Mouse (Mus musculus): ENCODE data around the gene Mbd6. TPM values are rescaled to one million over a fixed set of nuclear protein-coding genes. Genes with fewer than 3 reads are reported as not detected.

Mbd6 gene
- polyA plus RNA-seq, 1 experiment from 2014 or later, result 22.3 TPM

- ATAC-seq (ENCODE audit: low FRiP score, low TSS enrichment), result no peak
- peaks cover 32% of the 10 kb centered on the region for H3K4me1 ChIP-seq (ENCODE audit: control insufficient read depth, insufficient read depth, low read length)
- no peak overlapping the region for H3K27ac ChIP-seq (ENCODE audit: low read depth, low read length)
- H3K4me3 ChIP-seq (ENCODE audit: low read length), result no peak overlapping the region
- no peaks in the 10 kb centered on the region for H3K9me3 ChIP-seq (ENCODE audit: control insufficient read depth, low read length)
- H3K9ac ChIP-seq (ENCODE audit: low read depth, low read length), result peak overlapping the region; percentile 83; the same call in 1 of the 2 replicates
- 60% methylated on average over 7 of the region's 7 CpGs for WGBS
- no peaks in the 10 kb centered on the region for H3K27me3 ChIP-seq (ENCODE audit: control insufficient read depth, insufficient read depth, low read length)
- H3K4me2 ChIP-seq (replicated peaks; ENCODE audit: low read depth, low read length), result peak overlapping the region; percentile 90; the same call in 1 of the 2 replicates
- peaks cover 57% of the 10 kb centered on the region for H3K36me3 ChIP-seq (ENCODE audit: control insufficient read depth, insufficient read depth, low read length)
These were observed 2.1 kb downstream of the Mbd6 start for GRCm38 (mm10) chr10:127286730-127287129.

- Histone ChIP-seq H3K9ac (ENCODE audit: low read depth, low read length) (no peak overlapping the region), H3K4me2 (replicated peaks; ENCODE audit: low read depth, low read length) (no peak overlapping the region), H3K4me3 (ENCODE audit: low read length) (no peak overlapping the region), H3K27ac (ENCODE audit: low read depth, low read length) (no peak overlapping the region), H3K27me3 (ENCODE audit: control insufficient read depth, insufficient read depth, low read length) (no peaks in the 10 kb centered on the region), H3K4me1 (ENCODE audit: control insufficient read depth, insufficient read depth, low read length) (peaks cover 28% of the 10 kb centered on the region), H3K36me3 (ENCODE audit: control insufficient read depth, insufficient read depth, low read length) (peaks cover 63% of the 10 kb centered on the region), H3K9me3 (ENCODE audit: control insufficient read depth, low read length) (no peaks in the 10 kb centered on the region)
- ATAC-seq (ENCODE audit: low FRiP score, low TSS enrichment), result no peak
- WGBS, result 70% methylated on average over 7 of the region's 7 CpGs
These were observed 2.6 kb downstream of the Mbd6 start for GRCm38 (mm10) chr10:127286194-127286593.

- 77% methylated on average over 7 of the region's 13 CpGs for WGBS
- H3K4me2 ChIP-seq (replicated peaks; ENCODE audit: low read depth, low read length), result no peak overlapping the region
- no peaks in the 10 kb centered on the region for H3K27me3 ChIP-seq (ENCODE audit: control insufficient read depth, insufficient read depth, low read length)
- H3K36me3 ChIP-seq (ENCODE audit: control insufficient read depth, insufficient read depth, low read length), result peaks cover 68% of the 10 kb centered on the region
- no peak overlapping the region for H3K9ac ChIP-seq (ENCODE audit: low read depth, low read length)
- no peaks in the 10 kb centered on the region for H3K9me3 ChIP-seq (ENCODE audit: control insufficient read depth, low read length)
- H3K27ac ChIP-seq (ENCODE audit: low read depth, low read length), result no peak overlapping the region
- no peak overlapping the region for H3K4me3 ChIP-seq (ENCODE audit: low read length)
- peaks cover 28% of the 10 kb centered on the region for H3K4me1 ChIP-seq (ENCODE audit: control insufficient read depth, insufficient read depth, low read length)
- ATAC-seq (ENCODE audit: low FRiP score, low TSS enrichment), result no peak
These were observed 3.2 kb downstream of the Mbd6 start for GRCm38 (mm10) chr10:127285644-127286043.

- WGBS, result 73% methylated on average over 11 of the region's 11 CpGs
- H3K27ac ChIP-seq (ENCODE audit: low read depth, low read length), result no peak overlapping the region
- no peak overlapping the region for H3K4me3 ChIP-seq (ENCODE audit: low read length)
- H3K9ac ChIP-seq (ENCODE audit: low read depth, low read length), result no peak overlapping the region
- no peaks in the 10 kb centered on the region for H3K27me3 ChIP-seq (ENCODE audit: control insufficient read depth, insufficient read depth, low read length)
- H3K36me3 ChIP-seq (ENCODE audit: control insufficient read depth, insufficient read depth, low read length), result peaks cover 71% of the 10 kb centered on the region
- H3K4me1 ChIP-seq (ENCODE audit: control insufficient read depth, insufficient read depth, low read length), result peaks cover 27% of the 10 kb centered on the region
- no peak for ATAC-seq (ENCODE audit: low FRiP score, low TSS enrichment)
- H3K4me2 ChIP-seq (replicated peaks; ENCODE audit: low read depth, low read length), result no peak overlapping the region
- no peaks in the 10 kb centered on the region for H3K9me3 ChIP-seq (ENCODE audit: control insufficient read depth, low read length)
These were observed 3.9 kb downstream of the Mbd6 start for GRCm38 (mm10) chr10:127284724-127285500.

GRCm38 (mm10) chr10:127284105-127284622 is 4.7 kb downstream of the Mbd6 start:
- Histone ChIP-seq H3K36me3 (ENCODE audit: control insufficient read depth, insufficient read depth, low read length) (peaks cover 76% of the 10 kb centered on the region), H3K9ac (ENCODE audit: low read depth, low read length) (no peak overlapping the region)
- WGBS, result 92% methylated on average over 7 of the region's 7 CpGs

GRCm38 (mm10) chr10:127282620-127283215 is 6.1 kb downstream of the Mbd6 start:
- Histone ChIP-seq H3K4me3 (ENCODE audit: low read length) (no peak overlapping the region), H3K9me3 (ENCODE audit: control insufficient read depth, low read length) (no peaks in the 10 kb centered on the region), H3K27me3 (ENCODE audit: control insufficient read depth, insufficient read depth, low read length) (no peaks in the 10 kb centered on the region), H3K27ac (ENCODE audit: low read depth, low read length) (no peak overlapping the region), H3K9ac (ENCODE audit: low read depth, low read length) (no peak overlapping the region), H3K36me3 (ENCODE audit: control insufficient read depth, insufficient read depth, low read length) (peaks cover 87% of the 10 kb centered on the region), H3K4me1 (ENCODE audit: control insufficient read depth, insufficient read depth, low read length) (peaks cover 22% of the 10 kb centered on the region), H3K4me2 (replicated peaks; ENCODE audit: low read depth, low read length) (no peak overlapping the region)
- WGBS, result 87% methylated on average over 13 of the region's 13 CpGs
- ATAC-seq (ENCODE audit: low FRiP score, low TSS enrichment), result no peak

More at GRCm38 (mm10) chr10:127284105-127284622, 4.7 kb downstream of the Mbd6 start:
- peaks cover 23% of the 10 kb centered on the region for H3K4me1 ChIP-seq (ENCODE audit: control insufficient read depth, insufficient read depth, low read length)
- no peaks in the 10 kb centered on the region for H3K9me3 ChIP-seq (ENCODE audit: control insufficient read depth, low read length)
- H3K4me2 ChIP-seq (replicated peaks; ENCODE audit: low read depth, low read length), result no peak overlapping the region
- ATAC-seq (ENCODE audit: low FRiP score, low TSS enrichment), result no peak
- no peak overlapping the region for H3K4me3 ChIP-seq (ENCODE audit: low read length)
- no peaks in the 10 kb centered on the region for H3K27me3 ChIP-seq (ENCODE audit: control insufficient read depth, insufficient read depth, low read length)
- H3K27ac ChIP-seq (ENCODE audit: low read depth, low read length), result no peak overlapping the region

GRCm38 (mm10) chr10:127281316-127281715 is 7.5 kb downstream of the Mbd6 start:
- WGBS, result 87% methylated on average over 8 of the region's 8 CpGs
- Histone ChIP-seq H3K36me3 (ENCODE audit: control insufficient read depth, insufficient read depth, low read length) (peaks cover 89% of the 10 kb centered on the region), H3K27ac (ENCODE audit: low read depth, low read length) (no peak overlapping the region), H3K9me3 (ENCODE audit: control insufficient read depth, low read length) (no peaks in the 10 kb centered on the region), H3K9ac (ENCODE audit: low read depth, low read length) (no peak overlapping the region), H3K27me3 (ENCODE audit: control insufficient read depth, insufficient read depth, low read length) (no peaks in the 10 kb centered on the region), H3K4me3 (ENCODE audit: low read length) (no peak overlapping the region), H3K4me1 (ENCODE audit: control insufficient read depth, insufficient read depth, low read length) (peaks cover 8% of the 10 kb centered on the region; the same call in 1 of the 2 replicates), H3K4me2 (replicated peaks; ENCODE audit: low read depth, low read length) (no peak overlapping the region)
- no peak for ATAC-seq (ENCODE audit: low FRiP score, low TSS enrichment)

- no peaks in the 10 kb centered on the region for H3K4me1 ChIP-seq (ENCODE audit: control insufficient read depth, insufficient read depth, low read length)
- H3K9ac ChIP-seq (ENCODE audit: low read depth, low read length), result no peak overlapping the region
- ATAC-seq (ENCODE audit: low FRiP score, low TSS enrichment), result no peak
- H3K4me2 ChIP-seq (replicated peaks; ENCODE audit: low read depth, low read length), result no peak overlapping the region
- H3K27ac ChIP-seq (ENCODE audit: low read depth, low read length), result no peak overlapping the region
- H3K27me3 ChIP-seq (ENCODE audit: control insufficient read depth, insufficient read depth, low read length), result no peaks in the 10 kb centered on the region
- H3K36me3 ChIP-seq (ENCODE audit: control insufficient read depth, insufficient read depth, low read length), result peaks cover 85% of the 10 kb centered on the region
- no peaks in the 10 kb centered on the region for H3K9me3 ChIP-seq (ENCODE audit: control insufficient read depth, low read length)
- H3K4me3 ChIP-seq (ENCODE audit: low read length), result no peak overlapping the region
- WGBS, result 100% methylated on average over 2 of the region's 2 CpGs
These were observed 9.1 kb downstream of the Mbd6 start for GRCm38 (mm10) chr10:127279730-127280129.

All from kidney, embryonic 14.5 days (tissue).